Mouse (Mus musculus) hindbrain, embryonic 11.5 days (tissue): ENCODE data around the gene Ntmt1. TPM values are rescaled to one million over a fixed set of nuclear protein-coding genes. Genes with fewer than 3 reads are reported as not detected.

ENCODE experiments used
- ATAC-seq: fragments of 200-750 bp; cut with Nextera tagmentation; 2 replicates; pipeline ENCODE4 v1.8.0; 2017; ENCODE audit warnings: mild to moderate bottlenecking, moderate TSS enrichment, moderate library complexity; ENCODE audit not compliant: low FRiP score
- DNase-seq: peaks from one replicate; pipeline ENCODE4 v3.0.0-alpha.2; 2015; ENCODE audit warnings: low spot score
- H3K27ac ChIP-seq: fragments of 300-500 bp; sonication (generic); 2 replicates; pipeline ENCODE4 v1.5.1; 2014; ENCODE audit warnings: mild to moderate bottlenecking, low read depth, low read length
- H3K27me3 ChIP-seq: fragments of 300-500 bp; sonication (generic); 2 replicates; pipeline ENCODE4 v1.6.1; 2014; ENCODE audit warnings: mild to moderate bottlenecking, low read length, moderate library complexity, mixed read lengths; ENCODE audit not compliant: control insufficient read depth, insufficient read depth
- H3K36me3 ChIP-seq: fragments of 300-500 bp; sonication (generic); 2 replicates; pipeline ENCODE4 v1.6.1; 2014; ENCODE audit warnings: mild to moderate bottlenecking, low read length, moderate library complexity, mixed read lengths; ENCODE audit not compliant: control insufficient read depth, insufficient read depth
- H3K4me1 ChIP-seq: fragments of 300-500 bp; sonication (generic); replicated peaks from 2 replicates; pipeline ENCODE4 v1.6.1; 2014; ENCODE audit warnings: low read length, mixed read lengths; ENCODE audit not compliant: control insufficient read depth, insufficient read depth
- H3K4me2 ChIP-seq: fragments of 300-500 bp; sonication (generic); replicated peaks from 2 replicates; pipeline ENCODE4 v1.6.1; 2014; ENCODE audit warnings: mild to moderate bottlenecking, low read depth, low read length
- H3K4me3 ChIP-seq: fragments of 300-500 bp; sonication (generic); 2 replicates; pipeline ENCODE4 v1.5.1; 2014; ENCODE audit warnings: low read depth, low read length
- H3K9ac ChIP-seq: fragments of 300-500 bp; sonication (generic); 2 replicates; pipeline ENCODE4 v1.6.1; 2014; ENCODE audit warnings: low read depth, low read length
- H3K9me3 ChIP-seq: fragments of 300-500 bp; sonication (generic); 2 replicates; pipeline ENCODE4 v1.6.1; 2016; ENCODE audit warnings: low read length; ENCODE audit not compliant: control insufficient read depth
- WGBS: fragments of 180-500 bp; shearing (Covaris S2); extraction: QIAGEN DNeasy Blood & Tissue Kit; methylation state at CpG from one replicate; pipeline ENCODE4 v1.1.7; 2014; 5-methylcytosine and 5-hydroxymethylcytosine counted together
- polyA plus RNA-seq: library from polyadenylated mRNA; unstranded; fragments of >200 nt; fragmentation: Nextera tagmentation; extraction: Ambion mirVana; gene quantifications from 2 replicates; pipeline ENCODE4 v1.2.1, GENCODE M21; 2014

Ntmt1 gene
- 108 and 110 TPM in 2 replicates for polyA plus RNA-seq

DNA sequence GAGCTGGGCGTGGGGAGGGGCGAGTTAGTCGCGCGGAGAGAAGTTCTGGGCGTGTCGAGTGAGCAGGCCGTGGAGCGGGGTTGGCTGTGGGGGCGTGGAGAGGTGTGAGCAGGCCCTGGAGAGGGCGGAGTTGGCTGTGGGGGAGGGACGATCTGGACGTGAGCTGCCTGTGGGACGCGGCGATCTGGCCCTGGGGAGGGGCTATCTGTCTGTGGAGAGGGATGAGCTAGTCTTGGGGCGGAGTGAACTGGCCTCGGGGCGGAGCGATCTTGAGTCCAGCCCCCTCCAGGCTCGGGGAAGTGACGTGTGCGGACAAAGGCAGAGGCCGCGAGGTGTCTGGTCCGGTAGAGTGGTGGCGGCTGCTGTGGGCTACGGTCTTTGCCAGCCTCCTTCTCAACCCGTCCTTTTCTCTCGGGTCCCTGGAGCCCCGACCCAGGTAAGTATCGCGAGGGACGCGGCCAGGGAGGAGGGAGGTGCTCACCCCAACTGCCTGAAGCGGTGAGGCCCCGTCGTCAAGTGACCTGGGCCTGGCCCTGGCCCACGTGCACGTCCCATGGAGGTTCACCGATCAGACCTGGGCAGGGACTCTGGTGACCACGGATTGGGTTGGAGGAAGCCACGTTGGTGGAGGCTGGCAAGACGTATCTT lies at the start of gene Ntmt1:
Gene Ntmt1, plus strand, starts transcription at position 179 of the 648 bp plus-strand sequence.
- 0 out of 2 replicates have a peak, but pooled peaks cover 3% of the 10 kb centered on the region for H3K27me3 ChIP-seq
- peak within 1 kb of the TSS; percentile 85 for H3K4me3 ChIP-seq
- no peaks in the 10 kb centered on the region for H3K9me3 ChIP-seq
- H3K4me2 ChIP-seq: peak within 1 kb of the TSS; percentile 94
- H3K4me1 ChIP-seq: peaks cover 4% of the 10 kb centered on the region
- peak; percentile 98 for ATAC-seq
- peak; percentile 99 for DNase-seq
- H3K36me3 ChIP-seq: no peaks in the 10 kb centered on the region
- H3K27ac ChIP-seq: peak within 1 kb of the TSS; percentile 85
- 0% methylated on average over 41 of the region's 44 CpGs for WGBS
- peak within 1 kb of the TSS; percentile 91 for H3K9ac ChIP-seq

DNA sequence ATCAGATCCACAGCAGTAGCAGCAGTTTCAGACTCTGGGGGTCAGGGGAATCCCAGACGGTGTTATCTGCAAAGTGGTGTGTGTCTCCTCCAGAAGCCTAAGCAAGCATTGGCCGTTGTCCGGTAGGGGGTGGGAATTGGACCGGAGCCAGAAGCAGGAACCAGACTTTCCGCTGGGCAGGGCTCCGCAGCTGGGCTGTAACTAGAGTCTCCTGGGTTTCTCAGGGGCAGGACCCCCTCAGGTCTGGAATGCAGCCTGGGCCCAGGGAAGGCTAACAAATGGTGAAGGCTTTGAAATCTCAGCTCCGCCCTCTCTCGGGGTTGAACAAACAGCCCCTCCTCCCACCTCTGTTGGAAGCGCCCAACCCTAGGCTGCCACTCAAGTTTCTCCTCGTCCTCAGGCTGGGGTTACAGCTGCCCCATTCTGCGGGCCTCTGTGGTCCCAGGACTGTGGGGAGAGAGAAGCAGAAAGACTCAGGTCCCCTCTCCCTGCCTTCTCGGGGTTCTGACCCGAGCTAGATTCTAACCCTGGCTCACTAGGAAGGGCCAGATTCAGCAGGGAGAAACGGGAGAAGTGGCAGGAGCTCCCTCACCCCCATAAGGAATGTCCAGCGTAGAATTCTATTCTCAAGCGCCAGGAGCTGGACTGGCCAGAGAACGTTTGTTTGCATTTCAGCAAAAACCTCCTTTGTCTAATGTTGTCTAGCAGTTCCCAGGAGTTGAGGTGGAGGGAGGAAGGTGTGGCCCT lies 49.1 kb upstream of the Ntmt1 start:
- H3K36me3 ChIP-seq: no peaks in the 10 kb centered on the region
- DNase-seq (peak; percentile 85), ATAC-seq (peak; percentile 89)
- H3K9ac ChIP-seq: peak overlapping the region; percentile 32
- H3K4me3 ChIP-seq: no peak overlapping the region
- 2% methylated on average over 17 of the region's 17 CpGs for WGBS
- H3K4me2 ChIP-seq: 0 out of 2 replicates have a peak overlapping the region, but pooled peaks have one; percentile 2
- no peaks in the 10 kb centered on the region for H3K27me3 ChIP-seq
- H3K4me1 ChIP-seq: peaks cover 18% of the 10 kb centered on the region; the same call in 1 of the 2 replicates
- no peaks in the 10 kb centered on the region for H3K9me3 ChIP-seq
- H3K27ac ChIP-seq: peak overlapping the region; percentile 90

DNA sequence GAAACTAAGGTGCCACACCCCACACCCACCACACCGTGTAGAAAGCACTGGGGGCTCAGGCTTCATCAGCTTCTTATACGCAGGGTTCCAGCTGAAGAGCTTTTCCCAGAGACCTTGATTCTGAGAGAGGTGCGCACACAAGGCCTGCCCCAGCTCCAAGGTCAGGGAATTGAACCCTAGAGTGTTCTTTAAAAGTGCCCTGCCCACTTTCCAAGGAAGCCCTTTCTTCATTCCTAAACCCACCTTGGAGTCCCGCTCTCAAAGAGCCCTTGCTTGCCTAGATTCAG lies 48.6 kb upstream of the Ntmt1 start:
- 29% methylated on average over 4 of the region's 4 CpGs for WGBS
- H3K4me2 ChIP-seq: no peak overlapping the region
- H3K9ac ChIP-seq: peak overlapping the region; percentile 32
- peak overlapping the region; percentile 90 for H3K27ac ChIP-seq
- DNase-seq: no peak
- H3K4me3 ChIP-seq: no peak overlapping the region
- no peaks in the 10 kb centered on the region for H3K27me3 ChIP-seq
- H3K4me1 ChIP-seq: peaks cover 18% of the 10 kb centered on the region; the same call in 1 of the 2 replicates
- no peaks in the 10 kb centered on the region for H3K9me3 ChIP-seq
- peak; percentile 23; the same call in 1 of the 2 replicates for ATAC-seq
- H3K36me3 ChIP-seq: no peaks in the 10 kb centered on the region

DNA sequence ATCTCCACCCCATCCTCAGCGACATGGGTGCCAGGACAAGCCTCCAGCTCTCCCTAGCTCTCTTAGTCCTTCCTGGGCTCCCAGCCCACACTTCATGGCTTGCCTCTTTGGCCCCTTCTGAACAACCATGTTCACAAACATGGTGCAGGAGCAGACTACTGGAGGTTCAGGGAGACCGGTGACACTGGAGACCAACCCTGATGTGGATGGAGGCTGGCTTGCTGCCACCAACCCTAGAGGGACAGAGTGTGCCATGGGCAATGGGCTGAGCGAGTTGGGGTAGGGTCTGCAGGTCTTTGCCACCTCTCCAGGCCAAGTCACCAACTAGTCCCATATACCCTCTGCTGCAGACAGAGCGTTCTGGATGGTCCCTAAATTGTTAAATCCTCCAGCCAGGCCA lies 48.2 kb upstream of the Ntmt1 start:
- ATAC-seq: no peak
- H3K27ac ChIP-seq: peak overlapping the region; percentile 90
- DNase-seq: no peak
- 77% methylated on average over 4 of the region's 4 CpGs for WGBS
- H3K4me2 ChIP-seq: no peak overlapping the region
- H3K4me1 ChIP-seq: peaks cover 18% of the 10 kb centered on the region; the same call in 1 of the 2 replicates
- H3K9me3 ChIP-seq: no peaks in the 10 kb centered on the region
- H3K36me3 ChIP-seq: no peaks in the 10 kb centered on the region
- peak overlapping the region; percentile 32 for H3K9ac ChIP-seq
- H3K4me3 ChIP-seq: no peak overlapping the region
- no peaks in the 10 kb centered on the region for H3K27me3 ChIP-seq

DNA sequence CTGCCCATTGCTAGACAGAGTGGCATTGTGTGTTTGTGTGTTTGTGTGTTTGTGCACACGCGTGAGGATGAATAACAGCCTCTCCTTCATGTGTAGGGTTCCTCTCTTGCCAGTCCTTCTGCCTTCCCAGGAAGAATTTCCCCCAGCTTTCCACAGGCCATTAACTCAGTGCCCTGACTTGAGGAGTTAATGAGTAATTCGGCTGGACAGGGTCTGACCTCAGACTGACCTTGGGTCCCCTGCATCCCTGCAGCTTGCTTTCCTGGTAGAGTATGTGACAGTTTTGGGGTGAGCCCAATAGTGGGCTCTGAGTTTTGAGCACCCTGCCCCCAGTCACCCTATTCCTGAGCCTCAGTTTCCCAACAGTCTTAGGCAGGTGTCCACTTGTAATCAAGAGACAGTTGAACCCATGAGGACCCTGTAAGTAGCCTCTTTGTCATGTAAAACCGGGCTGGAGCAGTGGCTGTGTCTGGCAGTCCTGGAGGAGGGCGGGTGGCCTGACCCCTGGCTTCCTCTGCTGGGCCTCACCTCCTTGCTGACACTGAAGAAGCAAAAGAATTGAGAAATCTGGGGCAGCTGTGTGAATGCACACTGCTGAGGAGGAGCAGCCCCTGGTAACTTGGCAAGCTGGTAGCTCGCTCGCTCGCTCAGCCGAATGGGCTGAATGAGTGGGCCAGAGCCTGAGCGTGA lies 47.6 kb upstream of the Ntmt1 start:
- no peak overlapping the region for H3K4me3 ChIP-seq
- H3K4me2 ChIP-seq: no peak overlapping the region
- peak overlapping the region; percentile 90; the same call in 1 of the 2 replicates for H3K27ac ChIP-seq
- H3K36me3 ChIP-seq: no peaks in the 10 kb centered on the region
- peaks cover 18% of the 10 kb centered on the region; the same call in 1 of the 2 replicates for H3K4me1 ChIP-seq
- 0 out of 2 replicates have a peak, but pooled peaks cover 4% of the 10 kb centered on the region for H3K9me3 ChIP-seq
- ATAC-seq: no peak
- WGBS: 19% methylated on average over 10 of the region's 10 CpGs
- H3K27me3 ChIP-seq: no peaks in the 10 kb centered on the region
- peak overlapping the region; percentile 0; the same call in 1 of the 2 replicates for H3K9ac ChIP-seq
- no peak for DNase-seq

DNA sequence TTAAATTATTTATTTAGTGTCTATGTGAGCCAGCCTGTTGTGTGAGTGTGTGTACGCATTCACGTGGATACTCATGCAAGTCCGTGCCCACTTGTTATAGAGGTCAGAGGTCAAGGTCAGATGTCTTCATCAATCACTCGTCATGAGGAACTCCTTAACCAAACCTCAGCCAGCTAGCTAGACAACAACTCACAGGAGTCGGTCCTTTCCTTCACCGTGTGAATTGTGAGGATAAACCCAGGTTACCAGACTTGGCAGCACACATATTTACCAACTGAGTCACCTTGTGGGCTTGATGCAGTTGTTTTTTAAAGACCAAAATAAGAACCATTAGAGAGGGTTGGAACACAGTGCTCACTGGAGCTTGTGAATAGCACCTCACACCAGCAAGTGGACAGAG lies 46.9 kb upstream of the Ntmt1 start:
- Histone ChIP-seq H3K27me3 (no peaks in the 10 kb centered on the region), H3K9me3 (0 out of 2 replicates have a peak, but pooled peaks cover 4% of the 10 kb centered on the region), H3K27ac (no peak overlapping the region), H3K4me1 (peaks cover 18% of the 10 kb centered on the region; the same call in 1 of the 2 replicates), H3K9ac (no peak overlapping the region), H3K4me3 (no peak overlapping the region), H3K36me3 (no peaks in the 10 kb centered on the region), H3K4me2 (no peak overlapping the region)
- no peak for ATAC-seq
- DNase-seq: no peak
- WGBS: 10% methylated on average over 6 of the region's 6 CpGs

DNA sequence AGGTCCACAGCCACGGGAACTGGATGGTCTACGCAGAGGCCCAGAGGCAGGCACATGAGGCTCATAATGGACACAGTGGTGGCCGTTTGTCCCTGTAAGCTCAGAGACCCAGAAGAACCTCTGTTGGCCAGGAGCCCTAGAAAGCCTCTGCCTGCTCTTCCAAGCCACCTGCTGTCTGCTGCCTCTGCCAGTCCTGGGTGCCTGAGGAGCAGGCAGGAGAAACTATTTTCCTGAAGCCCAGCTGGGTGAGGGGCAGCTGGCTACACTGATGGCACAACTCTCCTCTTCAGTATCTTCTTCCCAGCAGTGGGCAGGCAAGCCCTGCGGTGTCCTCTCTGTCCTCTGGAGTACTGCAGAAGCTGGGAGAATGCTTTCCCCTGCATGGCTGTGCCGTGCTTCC lies 41.2 kb upstream of the Ntmt1 start:
- no peak for ATAC-seq
- H3K27ac ChIP-seq: no peak overlapping the region
- WGBS: 91% methylated on average over 5 of the region's 5 CpGs

DNA sequence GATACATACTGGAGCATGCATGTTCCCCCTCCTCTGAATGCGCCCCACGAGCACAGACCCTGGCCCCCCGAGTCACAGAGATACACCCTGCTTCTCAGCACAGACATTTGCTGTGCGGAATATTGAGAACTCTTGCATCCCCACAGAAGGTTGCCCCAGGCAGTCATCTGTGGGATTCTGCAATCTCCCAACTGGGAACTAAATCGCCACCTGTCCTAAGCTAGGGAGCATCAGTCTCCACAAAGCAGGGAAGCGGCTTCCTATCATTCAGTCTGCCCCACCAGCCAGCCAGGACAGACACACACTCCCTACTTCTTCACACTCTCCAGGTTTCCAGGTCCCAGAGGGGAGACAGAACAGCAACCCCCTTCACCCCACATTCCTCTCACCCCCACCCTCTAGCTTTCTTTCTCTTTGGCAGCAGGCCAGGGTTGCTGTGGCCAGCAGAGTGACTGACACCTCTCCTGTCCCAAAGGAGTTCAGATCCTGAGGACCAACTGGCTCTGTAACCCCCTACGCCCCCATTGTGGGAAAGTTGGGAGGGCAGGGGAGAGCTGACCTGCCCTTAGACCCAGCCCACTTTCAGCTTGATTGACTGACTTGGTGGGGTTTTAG lies 39.9 kb upstream of the Ntmt1 start:
- no peak for DNase-seq

More for the DNA sequence above, 41.2 kb upstream of the Ntmt1 start:
- Histone ChIP-seq H3K4me1 (peaks cover 4% of the 10 kb centered on the region), H3K36me3 (no peaks in the 10 kb centered on the region), H3K9ac (no peak overlapping the region), H3K27me3 (no peaks in the 10 kb centered on the region), H3K4me2 (no peak overlapping the region), H3K4me3 (no peak overlapping the region), H3K9me3 (0 out of 2 replicates have a peak, but pooled peaks cover 4% of the 10 kb centered on the region)
- no peak for DNase-seq

More for the DNA sequence above, 39.9 kb upstream of the Ntmt1 start:
- Histone ChIP-seq H3K4me3 (no peak overlapping the region), H3K27me3 (no peaks in the 10 kb centered on the region), H3K4me2 (no peak overlapping the region), H3K9me3 (0 out of 2 replicates have a peak, but pooled peaks cover 4% of the 10 kb centered on the region), H3K9ac (no peak overlapping the region), H3K4me1 (peaks cover 14% of the 10 kb centered on the region), H3K27ac (no peak overlapping the region), H3K36me3 (no peaks in the 10 kb centered on the region)
- ATAC-seq: no peak
- WGBS: 67% methylated on average over 7 of the region's 7 CpGs
